Mouse (Mus musculus) intestine, embryonic 15.5 days (tissue): ENCODE measurements around the gene Ctnnbip1. TPM values are rescaled to one million over a fixed set of nuclear protein-coding genes. Genes with fewer than 3 reads are reported as not detected.

Experiments used
- ATAC-seq: fragments of 200-750 bp; cut with Nextera tagmentation; 2 replicates; pipeline ENCODE4 v1.8.0; 2017; ENCODE audit warnings: moderate TSS enrichment, moderate library complexity
- H3K27ac ChIP-seq: fragments of 300-500 bp; sonication (generic); 2 replicates; pipeline ENCODE4 v1.5.1; 2015; ENCODE audit warnings: mild to moderate bottlenecking, inconsistent platforms
- H3K27me3 ChIP-seq: fragments of 300-500 bp; sonication (generic); replicated peaks from 2 replicates; pipeline ENCODE4 v1.6.1; 2015; ENCODE audit warnings: inconsistent platforms
- H3K36me3 ChIP-seq: fragments of 300-500 bp; sonication (generic); 2 replicates; pipeline ENCODE4 v1.6.1; 2015; ENCODE audit warnings: inconsistent platforms
- H3K4me1 ChIP-seq: fragments of 300-500 bp; sonication (generic); replicated peaks from 2 replicates; pipeline ENCODE4 v1.6.1; 2015; ENCODE audit warnings: inconsistent platforms
- H3K4me2 ChIP-seq: fragments of 300-500 bp; sonication (generic); replicated peaks from 2 replicates; pipeline ENCODE4 v1.6.1; 2015; ENCODE audit warnings: mild to moderate bottlenecking, inconsistent platforms
- H3K4me3 ChIP-seq: fragments of 300-500 bp; sonication (generic); replicated peaks from 2 replicates; pipeline ENCODE4 v1.5.1; 2015; ENCODE audit warnings: inconsistent platforms
- H3K9ac ChIP-seq: fragments of 300-500 bp; sonication (generic); 2 replicates; pipeline ENCODE4 v1.6.1; 2015; ENCODE audit warnings: inconsistent platforms
- H3K9me3 ChIP-seq: fragments of 300-500 bp; sonication (generic); 2 replicates; pipeline ENCODE4 v1.6.1; 2016; ENCODE audit warnings: inconsistent platforms
- WGBS: fragments of 180-500 bp; shearing (Covaris S2); methylation state at CpG from one replicate; pipeline ENCODE4 v1.1.7; 2015; 5-methylcytosine and 5-hydroxymethylcytosine counted together
- polyA plus RNA-seq: library from polyadenylated mRNA; unstranded; fragments of >200 nt; fragmentation: Nextera tagmentation; extraction: Ambion mirVana; gene quantifications from 2 replicates; pipeline ENCODE4 v1.2.1, GENCODE M21; 2015

Ctnnbip1 gene
- 41.7 and 43.8 TPM in 2 replicates for polyA plus RNA-seq

DNA sequence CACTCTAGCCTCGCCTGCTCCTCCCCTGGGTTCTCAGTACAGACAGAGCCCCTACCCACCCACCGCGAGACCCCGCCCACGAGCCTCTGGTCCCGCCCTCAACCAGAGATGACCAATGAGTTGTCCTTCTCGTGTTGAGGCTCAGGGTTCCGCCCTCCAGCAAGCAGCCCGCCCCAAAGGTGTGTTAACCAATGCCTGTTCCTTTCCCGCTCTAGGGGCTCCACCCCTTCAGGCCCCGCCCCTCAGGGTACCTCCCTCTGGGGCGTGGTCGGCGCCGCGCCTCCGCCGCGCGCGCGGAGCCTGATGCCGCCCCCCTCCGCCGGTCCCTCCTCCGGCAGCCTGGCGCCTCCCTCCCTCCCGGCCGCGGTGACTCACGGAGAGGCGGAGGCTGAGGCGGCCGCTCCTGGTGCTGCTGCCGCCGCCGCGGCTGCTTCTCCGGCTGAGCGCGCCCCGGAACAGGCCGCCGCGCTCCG lies at the start of gene Ctnnbip1:
Ctnnbip1 (plus strand) TSS at position 369 of the 473 bp plus-strand sequence.
- Histone ChIP-seq H3K4me1 (peaks cover 9% of the 10 kb centered on the region; the same call in 1 of the 2 replicates), H3K9ac (peak within 1 kb of the TSS; percentile 75), H3K4me3 (peak within 1 kb of the TSS; percentile 81), H3K9me3 (no peaks in the 10 kb centered on the region), H3K4me2 (peak within 1 kb of the TSS; percentile 90), H3K27me3 (no peaks in the 10 kb centered on the region), H3K27ac (no peak within 1 kb of the TSS), H3K36me3 (no peaks in the 10 kb centered on the region)
- WGBS: 0% methylated on average over 36 of the region's 46 CpGs
- peak; percentile 99 for ATAC-seq

DNA sequence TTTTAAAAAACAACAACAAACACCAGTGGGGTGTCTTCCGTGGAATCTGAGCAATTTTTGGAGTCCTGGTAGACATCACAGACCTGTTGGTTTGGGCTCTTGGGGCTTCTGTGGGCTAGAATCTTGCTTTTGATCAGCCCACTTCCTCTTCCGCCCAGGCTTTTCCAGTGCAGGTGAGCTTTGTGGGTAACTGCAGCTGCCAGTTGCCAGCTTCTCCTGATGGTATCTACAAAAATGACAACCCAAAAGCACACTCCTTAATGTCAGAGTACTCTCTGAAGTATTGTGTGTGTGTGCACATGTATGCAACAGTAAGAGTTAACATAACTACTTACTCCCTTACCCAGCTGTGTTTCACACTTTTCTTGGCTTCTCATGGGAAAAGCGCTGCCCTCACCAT lies 48.5 kb upstream of the Ctnnbip1 start:
- H3K27me3 ChIP-seq: no peaks in the 10 kb centered on the region
- ATAC-seq: no peak
- 92% methylated on average over 3 of the region's 3 CpGs for WGBS
- no peak overlapping the region for H3K9ac ChIP-seq
- peaks cover 8% of the 10 kb centered on the region; the same call in 1 of the 2 replicates for H3K36me3 ChIP-seq
- H3K4me3 ChIP-seq: no peak overlapping the region
- no peaks in the 10 kb centered on the region for H3K9me3 ChIP-seq
- no peak overlapping the region for H3K27ac ChIP-seq
- H3K4me2 ChIP-seq: no peak overlapping the region
- no peaks in the 10 kb centered on the region for H3K4me1 ChIP-seq

DNA sequence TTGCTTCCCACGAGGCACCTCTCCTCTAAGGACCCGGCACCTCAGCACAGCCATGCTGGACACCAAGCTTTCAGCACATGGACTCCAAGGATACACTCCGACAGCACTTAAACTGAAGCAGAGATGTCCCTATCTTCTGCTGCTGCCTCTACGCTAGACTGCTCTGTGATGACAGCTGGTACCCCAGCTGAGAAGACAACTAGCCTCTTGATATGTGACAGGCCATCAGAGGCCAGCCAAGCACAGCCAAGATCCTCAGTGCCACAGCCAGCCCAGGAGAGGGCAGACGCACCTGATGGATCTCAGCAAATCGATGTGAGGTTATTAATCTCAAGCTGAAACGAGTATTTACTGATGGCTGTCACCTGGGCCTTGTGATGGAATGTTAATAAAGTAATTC lies 42.9 kb upstream of the Ctnnbip1 start:
- 66% methylated on average over 7 of the region's 7 CpGs for WGBS
- no peak overlapping the region for H3K4me3 ChIP-seq
- H3K9ac ChIP-seq: no peak overlapping the region
- H3K4me1 ChIP-seq: no peaks in the 10 kb centered on the region
- no peak overlapping the region for H3K27ac ChIP-seq
- H3K9me3 ChIP-seq: no peaks in the 10 kb centered on the region
- no peaks in the 10 kb centered on the region for H3K27me3 ChIP-seq
- no peak overlapping the region for H3K4me2 ChIP-seq
- ATAC-seq: no peak
- 0 out of 2 replicates have a peak, but pooled peaks cover 2% of the 10 kb centered on the region for H3K36me3 ChIP-seq

DNA sequence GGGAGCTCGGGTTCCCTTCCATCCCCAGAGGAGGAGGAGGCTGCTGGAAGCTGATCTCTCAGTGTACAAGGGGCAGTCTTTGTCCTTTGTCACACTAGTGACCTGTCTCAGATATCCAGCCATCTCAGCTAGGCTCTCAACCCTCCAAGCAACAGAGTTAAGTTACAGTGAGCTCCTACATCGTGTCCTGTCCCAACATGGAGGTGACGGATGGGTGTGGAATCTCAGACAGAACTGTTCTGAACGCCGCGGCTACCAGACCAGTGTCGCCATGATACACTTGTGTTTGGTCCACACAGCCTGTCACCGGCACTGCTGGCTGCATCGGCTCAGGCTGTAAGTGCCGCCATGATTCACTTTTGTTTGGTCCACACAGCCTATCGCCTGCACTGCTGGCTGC lies 41.0 kb upstream of the Ctnnbip1 start, which contains the start of gene Tmem274:
Tmem274 (plus strand) TSS at position 301 of the 400 bp plus-strand sequence.
- H3K4me3 ChIP-seq: no peak within 1 kb of the TSS

DNA sequence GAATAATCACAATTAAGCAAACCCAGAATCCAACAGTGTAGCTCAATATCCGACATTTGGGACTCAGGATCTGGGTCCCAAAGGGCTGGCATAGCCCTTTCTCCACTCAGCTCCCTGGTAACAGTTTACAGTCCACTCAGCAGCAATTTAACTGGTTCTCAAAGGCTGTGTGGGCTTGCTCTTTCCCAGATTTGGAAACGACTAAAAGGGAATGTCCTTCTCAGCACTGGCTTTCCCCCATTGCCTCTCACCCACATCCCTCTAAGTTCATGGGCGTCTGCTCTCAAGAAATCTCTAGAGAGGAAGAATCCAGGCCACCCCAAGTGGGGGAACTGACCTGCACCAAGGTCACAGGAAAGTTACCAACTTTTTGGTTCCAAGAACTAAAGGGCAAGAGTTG lies 33.5 kb upstream of the Ctnnbip1 start:
- peak overlapping the region; percentile 81 for H3K9ac ChIP-seq
- ATAC-seq: peak; percentile 8; the same call in 1 of the 2 replicates
- H3K27me3 ChIP-seq: no peaks in the 10 kb centered on the region
- peaks cover 6% of the 10 kb centered on the region; the same call in 1 of the 2 replicates for H3K4me1 ChIP-seq
- peaks cover 11% of the 10 kb centered on the region for H3K36me3 ChIP-seq
- H3K4me3 ChIP-seq: peak overlapping the region; percentile 77
- H3K9me3 ChIP-seq: no peaks in the 10 kb centered on the region
- H3K27ac ChIP-seq: peak overlapping the region; percentile 73
- 50% methylated on average over 3 of the region's 3 CpGs for WGBS
- peak overlapping the region; percentile 85 for H3K4me2 ChIP-seq

More for the DNA sequence above, 41.0 kb upstream of the Ctnnbip1 start, which contains the start of gene Tmem274:
- H3K27me3 ChIP-seq: no peaks in the 10 kb centered on the region
- 86% methylated on average over 11 of the region's 11 CpGs for WGBS
- H3K36me3 ChIP-seq: 0 out of 2 replicates have a peak, but pooled peaks cover 2% of the 10 kb centered on the region
- H3K4me2 ChIP-seq: no peak within 1 kb of the TSS
- H3K9me3 ChIP-seq: no peaks in the 10 kb centered on the region
- no peaks in the 10 kb centered on the region for H3K4me1 ChIP-seq
- H3K27ac ChIP-seq: no peak within 1 kb of the TSS
- ATAC-seq: no peak
- no peak within 1 kb of the TSS for H3K9ac ChIP-seq

DNA sequence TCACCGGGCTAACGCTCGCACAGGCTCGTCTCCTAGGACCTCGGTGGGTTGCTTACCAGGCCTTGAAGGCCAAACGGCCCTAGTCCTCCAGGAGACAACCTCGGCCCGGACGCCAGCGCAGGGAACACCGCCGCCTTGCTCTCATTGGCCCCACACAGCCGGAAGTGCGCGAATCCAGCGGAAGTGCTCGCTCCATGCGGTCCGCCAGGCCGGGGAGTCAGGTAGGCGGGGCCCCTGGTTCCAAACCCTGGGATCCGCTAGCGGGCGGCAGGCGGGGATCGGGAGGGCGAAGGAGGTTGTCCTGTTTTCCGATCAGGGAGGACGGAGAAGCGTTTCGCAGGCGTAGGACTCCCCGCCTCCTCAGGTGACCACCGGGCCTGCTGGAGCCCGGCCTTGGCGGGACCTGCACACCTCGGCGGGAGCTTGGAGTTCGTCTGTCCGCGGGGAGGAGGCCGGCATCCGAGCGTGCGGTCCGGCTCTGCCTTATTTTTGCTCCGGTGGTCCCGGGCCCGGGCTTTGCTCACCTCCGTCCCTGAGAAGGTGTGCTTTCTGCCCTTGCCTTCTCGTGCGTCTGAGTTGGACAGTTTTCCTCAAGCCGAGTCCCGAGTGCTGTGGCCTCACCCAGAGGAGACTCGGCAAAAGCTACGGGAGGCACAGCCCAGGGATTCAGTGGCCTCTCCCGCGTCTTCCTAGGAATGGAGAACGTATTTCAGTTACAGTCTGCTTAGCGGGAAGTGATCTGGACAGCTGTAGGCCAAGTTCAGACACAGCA lies 32.8 kb upstream of the Ctnnbip1 start, which contains the start of the genes Nmnat1 and Lzic:
Nmnat1 (minus strand) TSS at position 150 of the 772 bp plus-strand sequence.
Lzic (plus strand) TSS at position 177 of the 772 bp plus-strand sequence.
- Histone ChIP-seq H3K36me3 (peaks cover 16% of the 10 kb centered on the region), H3K9me3 (no peaks in the 10 kb centered on the region), H3K27me3 (no peaks in the 10 kb centered on the region), H3K27ac (peak within 1 kb of the TSS; percentile 78), H3K4me1 (peaks cover 6% of the 10 kb centered on the region; the same call in 1 of the 2 replicates), H3K9ac (peak within 1 kb of the TSS; percentile 81), H3K4me3 (peak within 1 kb of the TSS; percentile 77), H3K4me2 (peak within 1 kb of the TSS; percentile 85)
- under 1% methylated on average over 60 of the region's 60 CpGs for WGBS
- peak; percentile 97 for ATAC-seq

DNA sequence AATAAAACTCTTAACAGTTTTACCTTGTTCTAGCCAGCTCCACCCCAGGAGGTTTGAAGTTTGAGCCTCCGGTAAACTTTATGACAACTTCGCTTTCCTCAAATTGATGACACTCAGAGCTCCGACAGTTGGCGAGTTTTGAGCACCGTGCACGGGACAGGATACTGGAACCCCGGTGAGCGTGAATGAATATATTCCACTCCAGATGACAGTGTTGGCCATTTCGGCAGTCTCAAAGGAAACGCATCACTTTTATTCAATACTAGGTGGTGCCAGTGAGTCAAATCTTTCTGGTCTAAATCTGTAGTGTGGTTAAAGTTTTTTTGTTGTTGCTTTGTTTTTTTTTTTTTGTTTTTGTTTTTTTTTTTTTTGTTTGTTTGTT lies 32.2 kb upstream of the Ctnnbip1 start:
- Histone ChIP-seq H3K9me3 (no peaks in the 10 kb centered on the region), H3K4me1 (peaks cover 6% of the 10 kb centered on the region; the same call in 1 of the 2 replicates), H3K4me2 (peak overlapping the region; percentile 85), H3K27me3 (no peaks in the 10 kb centered on the region), H3K36me3 (peaks cover 16% of the 10 kb centered on the region), H3K27ac (peak overlapping the region; percentile 78), H3K4me3 (peak overlapping the region; percentile 77), H3K9ac (peak overlapping the region; percentile 81)
- ATAC-seq: no peak
- WGBS: under 1% methylated on average over 10 of the region's 10 CpGs

DNA sequence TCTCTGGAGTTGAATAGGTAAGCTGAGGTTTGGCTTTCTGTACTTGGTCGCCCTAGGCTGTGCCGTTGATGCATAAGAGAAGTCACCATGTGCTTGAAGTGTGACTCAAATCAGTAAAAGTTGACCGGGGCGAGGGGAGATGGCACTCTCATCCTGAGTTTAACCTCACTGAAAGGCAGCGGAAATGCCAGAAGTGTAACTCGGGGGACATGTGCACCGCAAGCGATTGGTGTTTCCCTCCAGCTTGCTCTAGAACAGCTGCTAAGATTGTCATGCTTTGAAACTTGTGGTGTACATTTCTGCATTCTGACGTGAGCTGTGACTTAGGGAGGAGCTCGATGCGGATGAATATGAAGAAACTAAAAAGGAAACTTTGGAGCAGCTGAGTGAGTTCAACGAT lies 30.3 kb upstream of the Ctnnbip1 start:
- 94% methylated on average over 12 of the region's 12 CpGs for WGBS
- Histone ChIP-seq H3K4me2 (no peak overlapping the region), H3K27me3 (no peaks in the 10 kb centered on the region), H3K9ac (no peak overlapping the region), H3K4me3 (no peak overlapping the region), H3K36me3 (peaks cover 22% of the 10 kb centered on the region), H3K27ac (no peak overlapping the region), H3K4me1 (peaks cover 6% of the 10 kb centered on the region; the same call in 1 of the 2 replicates), H3K9me3 (no peaks in the 10 kb centered on the region)
- no peak for ATAC-seq

DNA sequence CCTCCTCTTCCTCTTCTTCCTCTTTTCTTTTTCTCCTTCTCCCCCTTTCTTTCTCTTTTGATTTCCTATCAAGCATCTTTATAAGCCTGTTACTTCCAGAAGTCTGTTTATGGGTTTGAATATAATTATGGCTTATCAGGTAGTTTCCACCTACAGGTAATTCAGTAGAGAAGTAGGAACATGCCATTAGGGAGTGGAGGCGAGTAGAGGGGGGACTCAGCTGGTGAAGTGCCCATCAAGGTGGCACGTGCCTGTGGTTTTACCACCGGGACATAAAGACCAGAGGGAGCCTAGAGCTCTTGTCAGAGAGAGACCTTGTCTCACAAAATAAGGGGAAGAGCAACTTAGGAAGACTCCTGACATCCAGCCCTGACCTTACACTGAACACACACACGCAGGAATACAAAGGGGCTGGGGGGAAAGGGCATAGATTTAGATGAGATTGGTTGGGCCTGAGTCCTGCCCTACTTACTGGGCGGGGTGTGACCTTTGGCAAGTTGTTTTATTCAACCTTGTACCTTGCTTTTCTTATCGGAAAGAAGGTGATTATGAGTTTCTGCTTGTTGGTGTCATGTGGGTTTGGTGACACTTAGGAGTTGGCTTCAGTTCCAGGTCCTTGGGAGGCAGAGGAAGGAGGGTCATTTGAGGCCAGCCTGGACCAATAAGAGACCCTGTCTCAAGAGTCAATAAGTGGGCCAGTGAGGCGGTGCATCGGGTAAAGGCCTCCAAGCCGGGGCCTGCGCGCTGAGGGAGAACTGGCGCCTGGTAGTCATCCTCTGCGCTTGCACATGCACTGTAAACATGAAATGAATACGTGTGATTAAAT lies 28.4 kb upstream of the Ctnnbip1 start:
- no peaks in the 10 kb centered on the region for H3K27me3 ChIP-seq
- WGBS: 72% methylated on average over 14 of the region's 14 CpGs
- peak; percentile 77 for ATAC-seq
- peak overlapping the region; percentile 65 for H3K27ac ChIP-seq
- no peak overlapping the region for H3K9ac ChIP-seq
- H3K9me3 ChIP-seq: no peaks in the 10 kb centered on the region
- peaks cover 34% of the 10 kb centered on the region for H3K36me3 ChIP-seq
- H3K4me2 ChIP-seq: no peak overlapping the region
- H3K4me1 ChIP-seq: peaks cover 2% of the 10 kb centered on the region; the same call in 1 of the 2 replicates
- H3K4me3 ChIP-seq: no peak overlapping the region

DNA sequence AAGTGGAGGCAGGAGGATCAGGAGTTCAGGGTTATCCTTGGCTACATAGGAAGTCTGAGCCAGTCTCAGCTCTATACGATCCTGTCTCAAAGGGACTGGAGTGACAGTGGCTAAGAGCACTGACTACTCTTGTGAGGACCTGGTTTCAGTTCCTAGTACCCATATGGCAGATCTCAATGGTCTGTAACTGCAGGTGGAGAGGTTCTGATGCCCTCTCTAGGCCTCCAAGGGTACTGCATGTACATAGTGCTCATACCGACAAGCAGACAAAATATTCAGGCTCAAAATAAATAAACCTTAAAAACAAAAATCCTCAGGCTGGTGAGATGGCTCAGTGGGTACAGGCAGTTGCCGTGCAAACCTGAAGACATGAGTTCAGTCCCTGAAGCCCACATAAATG lies 26.9 kb upstream of the Ctnnbip1 start:
- Histone ChIP-seq H3K4me1 (peaks cover 1% of the 10 kb centered on the region; the same call in 1 of the 2 replicates), H3K27ac (no peak overlapping the region), H3K36me3 (peaks cover 40% of the 10 kb centered on the region), H3K4me3 (no peak overlapping the region), H3K9me3 (no peaks in the 10 kb centered on the region), H3K9ac (no peak overlapping the region), H3K4me2 (no peak overlapping the region), H3K27me3 (no peaks in the 10 kb centered on the region)
- ATAC-seq: no peak
- 95% methylated on average over 3 of the region's 3 CpGs for WGBS

DNA sequence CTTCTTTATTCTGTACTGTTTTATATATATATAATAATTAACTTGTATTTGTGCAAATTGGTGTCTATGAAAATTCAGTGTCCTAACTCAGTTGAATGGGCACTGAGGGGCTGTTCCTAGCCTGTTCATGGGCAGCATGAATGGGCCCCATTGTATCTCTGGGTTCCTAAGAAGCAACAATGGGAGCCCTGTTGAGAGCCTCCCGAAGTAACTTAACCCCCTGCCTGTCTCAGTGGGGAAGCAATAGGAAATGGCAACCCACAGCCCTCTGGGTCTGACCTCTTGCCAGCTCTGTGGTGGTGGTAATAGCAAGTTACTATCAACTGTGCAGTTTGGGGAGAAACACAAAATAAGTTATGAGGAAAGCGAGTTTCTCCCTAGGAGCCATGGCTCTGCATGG lies 21.4 kb upstream of the Ctnnbip1 start:
- Histone ChIP-seq H3K4me2 (no peak overlapping the region), H3K9ac (no peak overlapping the region), H3K27me3 (no peaks in the 10 kb centered on the region), H3K36me3 (peaks cover 39% of the 10 kb centered on the region), H3K9me3 (no peaks in the 10 kb centered on the region), H3K27ac (no peak overlapping the region), H3K4me3 (no peak overlapping the region), H3K4me1 (no peaks in the 10 kb centered on the region)
- 75% methylated on average over 2 of the region's 2 CpGs for WGBS
- no peak for ATAC-seq

DNA sequence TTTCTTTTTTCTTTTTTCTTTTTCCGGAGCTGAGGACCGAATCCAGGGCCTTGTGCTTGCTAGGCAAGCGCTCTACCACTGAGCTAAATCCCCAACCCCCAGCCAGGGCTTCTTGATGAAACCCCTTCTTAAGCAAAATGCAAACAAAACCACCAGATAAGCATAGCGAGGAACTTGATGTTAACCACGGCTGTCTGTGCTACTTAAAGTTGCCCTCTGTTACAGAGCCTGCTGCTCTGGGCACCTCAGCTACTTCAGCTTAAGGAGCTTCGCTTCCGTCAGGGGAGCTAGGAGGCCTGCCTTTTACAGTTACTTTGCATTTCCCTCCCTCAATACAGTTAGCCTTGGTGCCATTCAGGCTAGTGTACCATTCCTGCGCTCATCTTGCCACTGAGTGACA lies 19.1 kb upstream of the Ctnnbip1 start:
- no peak overlapping the region for H3K4me3 ChIP-seq
- WGBS: 70% methylated on average over 8 of the region's 8 CpGs
- peaks cover 32% of the 10 kb centered on the region for H3K36me3 ChIP-seq
- H3K4me1 ChIP-seq: no peaks in the 10 kb centered on the region
- no peak for ATAC-seq
- H3K9ac ChIP-seq: no peak overlapping the region
- no peaks in the 10 kb centered on the region for H3K27me3 ChIP-seq
- no peaks in the 10 kb centered on the region for H3K9me3 ChIP-seq
- no peak overlapping the region for H3K4me2 ChIP-seq
- H3K27ac ChIP-seq: no peak overlapping the region
